Mouse (Mus musculus) limb, embryonic 14.5 days (tissue): Measurements from ENCODE around the gene Cd207. TPM values are rescaled to one million over a fixed set of nuclear protein-coding genes. Genes with fewer than 3 reads are reported as not detected.

Experiments used
- ATAC-seq: fragments of 200-750 bp; cut with Nextera tagmentation; 2 replicates; pipeline ENCODE4 v1.8.0; 2017; ENCODE audit warnings: low read depth, moderate number of reproducible peaks, moderate TSS enrichment; ENCODE audit not compliant: low FRiP score
- DNase-seq: peaks from one replicate; pipeline ENCODE4 v3.0.0-alpha.2; 2015; ENCODE audit warnings: low spot score
- H3K27ac ChIP-seq: fragments of 300-500 bp; sonication (generic); replicated peaks from 2 replicates; pipeline ENCODE4 v1.5.1; 2014; ENCODE audit warnings: low read depth, mild to moderate bottlenecking, low read length, moderate library complexity, mixed read lengths
- H3K27me3 ChIP-seq: fragments of 300-500 bp; sonication (generic); 2 replicates; pipeline ENCODE4 v1.6.1; 2014; ENCODE audit warnings: low read length, mixed read lengths; ENCODE audit not compliant: control insufficient read depth, insufficient read depth
- H3K36me3 ChIP-seq: fragments of 300-500 bp; sonication (generic); 2 replicates; pipeline ENCODE4 v1.6.1; 2014; ENCODE audit warnings: mild to moderate bottlenecking, low read length, moderate library complexity, mixed read lengths; ENCODE audit not compliant: control insufficient read depth, insufficient read depth
- H3K4me1 ChIP-seq: fragments of 300-500 bp; sonication (generic); 2 replicates; pipeline ENCODE4 v1.6.1; 2014; ENCODE audit warnings: antibody characterized with exemption, low read length, mixed read lengths; ENCODE audit not compliant: control insufficient read depth, insufficient read depth
- H3K4me2 ChIP-seq: fragments of 300-500 bp; sonication (generic); replicated peaks from 2 replicates; pipeline ENCODE4 v1.6.1; 2014; ENCODE audit warnings: low read depth, mild to moderate bottlenecking, low read length, moderate library complexity; ENCODE audit not compliant: severe bottlenecking
- H3K4me3 ChIP-seq: fragments of 300-500 bp; sonication (generic); replicated peaks from 2 replicates; pipeline ENCODE4 v1.5.1; 2014; ENCODE audit warnings: low read length
- H3K9ac ChIP-seq: fragments of 300-500 bp; sonication (generic); 2 replicates; pipeline ENCODE4 v1.6.1; 2014; ENCODE audit warnings: mild to moderate bottlenecking, low read depth, low read length, moderate library complexity; ENCODE audit not compliant: severe bottlenecking
- H3K9me3 ChIP-seq: fragments of 300-500 bp; sonication (generic); 2 replicates; pipeline ENCODE4 v1.6.1; 2016; ENCODE audit warnings: low read length; ENCODE audit not compliant: control insufficient read depth
- POLR2A ChIP-seq: fragments of 200-500 bp; IDR thresholded peaks from 2 replicates; pipeline ENCODE4 v1.8.0; 2012; ENCODE audit warnings: inconsistent platforms, mild to moderate bottlenecking, moderate library complexity, borderline replicate concordance; ENCODE audit not compliant: insufficient read depth, insufficient read length; ENCODE audit errors: extremely low read depth
- WGBS: fragments of 180-500 bp; shearing (Covaris S2); extraction: QIAGEN DNeasy Blood & Tissue Kit; methylation state at CpG from one replicate; pipeline ENCODE4 v1.1.7; 2014; 5-methylcytosine and 5-hydroxymethylcytosine counted together
- polyA plus RNA-seq, 2 experiments: library from polyadenylated mRNA; depleted of rRNA in 1 of 2; stranded (reverse) in 1 of 2; unstranded in 1 of 2; fragments of >200 nt; fragmentation: Nextera tagmentation in 1 of 2; extraction: Ambion mirVana in 1 of 2; gene quantifications; 2 replicates each; pipeline versions ENCODE4 v1.2.1 to v1.2.3; 2012 to 2014

Cd207 gene
- polyA plus RNA-seq, 2 experiments, result not detected

DNA sequence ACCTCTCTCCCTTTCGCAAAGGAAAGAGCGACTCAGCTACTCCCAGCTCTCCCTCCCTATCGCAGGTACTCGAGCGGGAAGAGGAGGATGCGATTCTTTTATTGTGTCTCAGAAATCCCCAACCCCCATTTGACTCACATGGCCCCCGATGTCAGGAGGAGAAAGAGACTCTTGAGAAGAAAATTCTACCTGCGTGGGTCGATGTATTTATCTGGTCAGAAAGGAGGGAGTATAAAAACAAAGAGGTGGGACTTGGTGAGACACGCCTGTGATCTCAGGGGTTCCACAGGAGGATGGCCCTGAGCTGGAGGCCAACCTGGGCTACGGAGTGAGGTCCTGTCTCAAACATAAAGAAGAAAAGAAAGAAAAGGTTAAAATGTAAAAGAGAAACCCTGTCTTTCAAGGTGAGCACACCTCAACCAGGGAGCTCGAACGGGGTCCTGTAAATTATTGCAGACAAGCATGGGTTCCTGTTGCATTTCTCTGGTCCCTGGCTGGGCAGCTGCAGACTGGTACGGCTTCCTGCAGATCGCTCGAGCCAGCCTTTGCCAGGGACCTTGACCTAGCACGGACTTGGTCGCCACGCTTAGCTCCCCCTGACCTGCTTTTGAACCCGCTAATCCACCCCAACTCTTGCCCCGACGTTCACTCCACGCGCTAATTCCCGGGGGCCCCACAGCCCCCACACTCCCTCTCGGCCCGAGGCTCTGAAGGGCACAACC lies 25.5 kb upstream of the Cd207 start:
- Histone ChIP-seq H3K4me1 (no peaks in the 10 kb centered on the region), H3K36me3 (no peaks in the 10 kb centered on the region), H3K4me3 (no peak overlapping the region), H3K27me3 (peaks cover 94% of the 10 kb centered on the region), H3K27ac (no peak overlapping the region), H3K9me3 (no peaks in the 10 kb centered on the region), H3K9ac (0 out of 2 replicates have a peak overlapping the region, but pooled peaks have one; percentile 12), H3K4me2 (no peak overlapping the region)
- no peak for DNase-seq
- WGBS, result 2% methylated on average over 27 of the region's 27 CpGs
- no peak for ATAC-seq
- TF ChIP-seq POLR2A, result no peak

DNA sequence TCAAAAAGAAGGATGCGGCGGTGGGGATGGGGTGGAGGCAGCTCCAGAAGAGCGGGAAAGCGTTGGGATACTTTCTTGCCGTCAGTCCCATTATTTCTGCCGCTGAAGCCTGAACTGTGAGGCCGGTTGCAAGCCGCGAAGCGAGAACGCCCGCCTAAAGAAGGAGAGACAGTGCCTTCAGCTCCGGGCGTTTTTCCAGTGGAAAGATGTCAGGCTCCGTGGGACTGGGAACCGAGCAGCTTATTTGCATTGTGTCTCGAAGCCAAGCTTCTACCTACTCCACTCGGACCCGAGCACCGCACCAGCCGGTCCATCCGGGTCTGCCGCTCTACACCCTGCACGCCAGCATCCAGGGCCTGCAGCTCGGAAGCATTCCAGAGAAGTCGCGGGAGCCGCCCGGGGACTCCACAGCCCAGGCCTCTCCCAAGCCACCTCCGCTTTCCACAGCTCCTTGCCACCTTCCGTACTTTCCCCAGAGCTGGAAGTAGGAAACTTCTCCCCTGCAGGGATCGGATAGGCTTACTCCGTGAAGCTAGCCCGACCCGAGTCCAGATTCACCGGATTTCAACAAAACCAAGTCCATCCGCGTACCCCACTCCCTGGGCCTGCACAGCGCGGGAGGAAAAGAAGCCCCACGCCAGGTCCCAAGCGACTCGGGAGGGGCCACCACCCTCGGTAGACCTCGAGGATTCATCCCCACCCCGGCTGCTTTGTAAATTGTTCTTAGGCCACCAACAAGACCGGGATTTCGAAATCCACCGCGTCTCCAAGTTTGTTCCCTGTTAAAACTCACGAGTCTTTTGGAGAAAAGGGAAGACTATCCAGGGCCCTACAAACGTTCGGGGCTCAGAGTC lies 24.7 kb upstream of the Cd207 start:
- 2% methylated on average over 53 of the region's 53 CpGs for WGBS
- ATAC-seq (no peak; the same call in 1 of the 2 replicates), DNase-seq (no peak)
- Histone ChIP-seq H3K9me3 (no peaks in the 10 kb centered on the region), H3K4me1 (no peaks in the 10 kb centered on the region), H3K9ac (no peak overlapping the region), H3K4me2 (peak overlapping the region; percentile 14), H3K36me3 (no peaks in the 10 kb centered on the region), H3K27me3 (peaks cover 95% of the 10 kb centered on the region), H3K27ac (no peak overlapping the region), H3K4me3 (peak overlapping the region; percentile 18)
- no peak for TF ChIP-seq POLR2A

DNA sequence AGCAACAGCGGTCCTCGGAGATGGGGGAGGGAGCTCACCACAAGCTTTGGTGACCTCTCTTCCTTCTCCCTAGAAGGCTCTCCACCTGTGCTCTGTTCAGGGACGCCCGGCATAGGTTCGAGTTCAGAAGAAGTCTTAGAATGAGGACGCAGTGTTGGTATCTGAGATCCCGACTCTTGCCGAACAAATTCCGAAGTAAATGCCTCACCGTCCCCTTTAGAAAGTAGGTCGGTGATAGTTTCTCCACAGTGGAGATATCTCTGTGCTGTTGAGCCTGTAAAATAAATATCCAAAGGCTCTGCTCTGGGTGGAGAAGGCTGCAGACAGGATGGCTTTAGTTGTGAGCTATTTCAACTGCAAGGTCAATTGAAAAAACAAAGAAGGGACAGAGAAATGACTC lies 23.3 kb upstream of the Cd207 start:
- ATAC-seq, result no peak
- WGBS, result 5% methylated on average over 11 of the region's 11 CpGs
- peaks cover 95% of the 10 kb centered on the region for H3K27me3 ChIP-seq
- H3K9me3 ChIP-seq, result no peaks in the 10 kb centered on the region
- H3K27ac ChIP-seq, result no peak overlapping the region
- no peaks in the 10 kb centered on the region for H3K4me1 ChIP-seq
- no peak for TF ChIP-seq POLR2A
- H3K4me2 ChIP-seq, result no peak overlapping the region
- H3K9ac ChIP-seq, result no peak overlapping the region
- H3K36me3 ChIP-seq, result no peaks in the 10 kb centered on the region
- H3K4me3 ChIP-seq, result no peak overlapping the region
- DNase-seq, result no peak

DNA sequence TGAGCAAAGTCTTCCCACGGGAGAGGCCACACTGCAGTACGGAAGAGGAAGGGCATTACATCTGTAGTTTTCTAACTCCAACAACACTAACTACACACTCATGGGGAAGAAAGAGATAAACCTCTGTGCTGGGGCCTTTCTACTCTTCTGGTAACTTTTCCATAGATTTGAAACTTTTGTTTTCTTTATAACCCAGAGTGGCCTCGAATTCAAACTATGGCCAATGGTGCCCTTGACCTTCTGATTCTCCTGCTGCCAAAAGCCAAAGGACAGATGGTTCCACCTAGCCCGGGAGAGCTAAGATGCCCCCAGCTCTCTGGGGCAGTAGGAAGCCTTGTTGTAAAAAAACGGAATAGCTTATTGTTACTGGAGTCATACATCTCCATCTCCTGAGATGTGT lies 22.3 kb upstream of the Cd207 start:
- no peak for ATAC-seq
- no peaks in the 10 kb centered on the region for H3K4me1 ChIP-seq
- no peak overlapping the region for H3K27ac ChIP-seq
- no peaks in the 10 kb centered on the region for H3K9me3 ChIP-seq
- DNase-seq, result no peak
- TF ChIP-seq POLR2A, result no peak
- no peak overlapping the region for H3K9ac ChIP-seq
- no peak overlapping the region for H3K4me2 ChIP-seq
- 7% methylated on average over 5 of the region's 5 CpGs for WGBS
- H3K36me3 ChIP-seq, result no peaks in the 10 kb centered on the region
- H3K27me3 ChIP-seq, result peaks cover 95% of the 10 kb centered on the region
- no peak overlapping the region for H3K4me3 ChIP-seq

DNA sequence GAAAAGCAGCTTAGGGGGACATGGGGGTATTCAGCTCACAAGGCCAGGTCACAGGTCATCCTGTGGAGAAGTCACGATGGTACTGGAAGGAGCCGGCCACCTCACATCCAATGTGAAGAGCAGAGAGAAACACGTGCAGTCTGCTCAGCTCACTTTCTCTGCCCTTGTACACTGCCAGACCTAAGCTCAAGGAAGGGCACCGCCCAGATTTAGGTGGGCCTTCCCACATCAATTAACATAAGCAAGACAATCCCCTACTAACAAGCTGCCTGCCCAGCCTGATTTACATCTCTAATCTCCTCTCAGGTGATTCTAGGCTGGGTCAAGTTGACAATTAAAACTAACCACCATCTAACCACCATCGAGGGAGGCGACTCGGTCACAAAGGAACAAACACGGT lies 20.3 kb upstream of the Cd207 start:
- WGBS, result 4% methylated on average over 8 of the region's 8 CpGs
- Histone ChIP-seq H3K27me3 (peaks cover 95% of the 10 kb centered on the region), H3K9ac (no peak overlapping the region), H3K36me3 (no peaks in the 10 kb centered on the region), H3K4me2 (no peak overlapping the region), H3K9me3 (no peaks in the 10 kb centered on the region), H3K27ac (no peak overlapping the region), H3K4me1 (no peaks in the 10 kb centered on the region), H3K4me3 (no peak overlapping the region)
- ATAC-seq, result no peak
- no peak for DNase-seq
- no peak for TF ChIP-seq POLR2A
